Mouse (Mus musculus): ENCODE measurements around the gene Jaml.

DNA sequence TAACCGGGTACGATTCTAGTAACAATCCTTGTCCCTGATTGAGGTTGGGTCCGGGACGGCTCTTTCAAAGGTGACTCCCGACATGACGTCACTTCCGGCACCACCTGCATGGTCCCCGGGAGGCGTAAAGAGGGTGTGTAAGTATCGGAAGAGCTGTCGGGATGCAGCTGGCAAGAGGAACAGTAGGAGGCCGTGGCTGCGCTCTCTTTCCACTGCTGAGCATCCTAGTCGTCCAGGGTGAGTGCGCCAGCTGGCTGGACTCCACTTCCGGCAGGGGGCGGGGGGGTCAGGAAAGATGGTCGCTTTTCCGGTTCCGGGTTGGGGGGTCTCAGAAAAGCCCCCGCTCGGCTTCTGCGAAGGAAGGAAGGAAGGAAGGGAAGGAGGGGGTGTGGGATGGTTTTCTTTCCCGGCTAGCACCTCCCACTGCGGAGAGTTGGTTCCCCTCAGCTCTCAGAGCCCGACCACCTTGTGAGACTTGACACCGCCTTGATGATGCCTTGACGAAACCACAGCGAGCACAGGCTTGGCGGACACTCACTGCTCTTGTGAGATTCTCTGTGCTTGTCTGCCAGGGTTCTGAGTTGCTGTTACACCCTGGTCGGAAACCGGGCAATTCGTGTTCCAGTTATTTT lies 23.8 kb upstream of the Jaml start, which contains the start of gene Mpzl3:
- TF ChIP-seq POLR2A (IDR thresholded peaks at IDR 0.05; ENCODE audit: control insufficient read depth, extremely low read depth, insufficient read depth, low read length, poor library complexity), result no peak; the same call in 1 of the 2 replicates
- TF ChIP-seq CTCF (IDR thresholded peaks at IDR 0.05; ENCODE audit: borderline replicate concordance, control insufficient read depth, extremely low read depth, insufficient read depth, low read length, poor library complexity), result 0 out of 2 replicates have a peak, but pooled peaks have one; percentile 18
